Mouse (Mus musculus): ENCODE measurements at regions not wholly inside any gene's neighbourhood (a gene's known extent, or its start where the extent isn't known, plus 50 kb on each side); places are given as distances from the start of the nearest gene placed in this dataset.

GRCm38 (mm10) chrX:58812824-58813223 lies 96.3 kb upstream of the 4930550L24Rik start:
- peak in 1 of 2 experiments; percentile 31 for DNase-seq (ENCODE audit: extremely low spot score in 1 of 2, low spot score in 1 of 2)
